Mouse (Mus musculus) liver, postnatal 0 days (tissue): ENCODE results near the gene Gp1ba. TPM values are rescaled to one million over a fixed set of nuclear protein-coding genes. Genes with fewer than 3 reads are reported as not detected.

Experiments used
- ATAC-seq: fragments of 200-750 bp; cut with Nextera tagmentation; 2 replicates; pipeline ENCODE4 v1.8.0; 2017; ENCODE audit warnings: mild to moderate bottlenecking, moderate library complexity
- DNase-seq: peaks from one replicate; pipeline ENCODE4 v3.0.0-alpha.2; 2016
- H3K27ac ChIP-seq: fragments of 300-500 bp; sonication (generic); 2 replicates; pipeline ENCODE4 v1.5.1; 2014; ENCODE audit warnings: antibody characterized with exemption, moderate library complexity, mild to moderate bottlenecking, low read depth
- H3K27me3 ChIP-seq: fragments of 300-500 bp; sonication (generic); 2 replicates; pipeline ENCODE4 v1.6.1; 2014; ENCODE audit warnings: low read length, control low read depth, mixed read lengths; ENCODE audit not compliant: insufficient read depth
- H3K36me3 ChIP-seq: fragments of 300-500 bp; sonication (generic); replicated peaks from 2 replicates; pipeline ENCODE4 v1.6.1; 2014; ENCODE audit warnings: mild to moderate bottlenecking, control low read depth, low read length, moderate library complexity, mixed read lengths; ENCODE audit not compliant: insufficient read depth
- H3K4me1 ChIP-seq: fragments of 300-500 bp; sonication (generic); 2 replicates; pipeline ENCODE4 v1.6.1; 2014; ENCODE audit warnings: antibody characterized with exemption, mild to moderate bottlenecking, control low read depth; ENCODE audit not compliant: insufficient read depth
- H3K4me2 ChIP-seq: fragments of 300-500 bp; sonication (generic); 2 replicates; pipeline ENCODE4 v1.6.1; 2014; ENCODE audit warnings: low read depth, mild to moderate bottlenecking, low read length, moderate library complexity, mixed read lengths
- H3K4me3 ChIP-seq: fragments of 300-500 bp; sonication (generic); 2 replicates; pipeline ENCODE4 v1.5.1; 2014; ENCODE audit warnings: low read depth, low read length
- H3K9ac ChIP-seq: fragments of 300-500 bp; sonication (generic); replicated peaks from 2 replicates; pipeline ENCODE4 v1.6.1; 2014; ENCODE audit warnings: mild to moderate bottlenecking, moderate library complexity
- H3K9me3 ChIP-seq: fragments of 300-500 bp; sonication (generic); 2 replicates; pipeline ENCODE4 v1.6.1; 2016; ENCODE audit warnings: mild to moderate bottlenecking, control low read depth, low read length, mixed read lengths
- CTCF ChIP-seq: sonication (generic); IDR thresholded peaks from 2 replicates; pipeline ENCODE4 v1.5.1; 2016; ENCODE audit warnings: antibody characterized with exemption, low read depth
- EP300 ChIP-seq: IDR thresholded peaks from 2 replicates; pipeline ENCODE4 v1.6.1; 2016; ENCODE audit warnings: antibody characterized with exemption, low read depth, mild to moderate bottlenecking
- WGBS: fragments of 180-500 bp; shearing (Covaris S2); extraction: QIAGEN DNeasy Blood & Tissue Kit; methylation state at CpG from one replicate; pipeline ENCODE4 v1.1.7; 2014; ENCODE audit not compliant: insufficient replicate concordance; 5-methylcytosine and 5-hydroxymethylcytosine counted together
- polyA plus RNA-seq: library from polyadenylated mRNA; unstranded; fragments of >200 nt; fragmentation: Nextera tagmentation; extraction: Ambion mirVana; gene quantifications from 2 replicates; pipeline ENCODE4 v1.2.1, GENCODE M21; 2015

Gene Gp1ba
- polyA plus RNA-seq, 1 experiment from 2014 or later: 4.1 TPM

- Histone ChIP-seq H3K9me3 (no peaks in the 10 kb centered on the region), H3K27ac (peak overlapping the region; percentile 80), H3K9ac (no peak overlapping the region; the same call in 1 of the 2 replicates), H3K27me3 (no peaks in the 10 kb centered on the region), H3K4me3 (no peak overlapping the region), H3K36me3 (no peaks in the 10 kb centered on the region; the same call in 1 of the 2 replicates), H3K4me2 (peak overlapping the region; percentile 55), H3K4me1 (peaks cover 23% of the 10 kb centered on the region)
- TF ChIP-seq EP300 (no peak), CTCF (no peak)
- WGBS: 69% methylated on average over 1 of the region's 1 CpGs
- DNase-seq (no peak), ATAC-seq (peak; percentile 11; the same call in 1 of the 2 replicates)
Observed at GRCm38 (mm10) chr11:70638293-70638692, 629 bp upstream of the Gp1ba start.

- Histone ChIP-seq H3K9ac (no peak overlapping the region), H3K27me3 (no peaks in the 10 kb centered on the region), H3K36me3 (peaks cover 12% of the 10 kb centered on the region), H3K9me3 (no peaks in the 10 kb centered on the region), H3K4me2 (no peak overlapping the region; the same call in 1 of the 2 replicates), H3K4me1 (peaks cover 23% of the 10 kb centered on the region), H3K27ac (no peak overlapping the region), H3K4me3 (no peak overlapping the region)
- TF ChIP-seq CTCF: no peak
- TF ChIP-seq EP300: no peak
- 74% methylated on average over 8 of the region's 8 CpGs for WGBS
- DNase-seq (no peak), ATAC-seq (no peak)
Observed at GRCm38 (mm10) chr11:70639976-70640375, 1.1 kb downstream of the Gp1ba start.

GRCm38 (mm10) chr11:70641241-70641640 lies 2.3 kb downstream of the Gp1ba start:
- ATAC-seq: no peak
- 68% methylated on average over 7 of the region's 7 CpGs for WGBS

GRCm38 (mm10) chr11:70643051-70643450 lies 4.1 kb downstream of the Gp1ba start:
- peaks cover 17% of the 10 kb centered on the region for H3K36me3 ChIP-seq
- no peak for TF ChIP-seq CTCF
- TF ChIP-seq EP300: no peak
- H3K4me3 ChIP-seq: no peak overlapping the region
- no peaks in the 10 kb centered on the region for H3K27me3 ChIP-seq
- no peak overlapping the region for H3K4me2 ChIP-seq
- ATAC-seq (no peak), DNase-seq (no peak)
- H3K4me1 ChIP-seq: peaks cover 35% of the 10 kb centered on the region
- H3K9me3 ChIP-seq: no peaks in the 10 kb centered on the region
- H3K9ac ChIP-seq: no peak overlapping the region
- WGBS: 86% methylated on average over 6 of the region's 6 CpGs
- no peak overlapping the region for H3K27ac ChIP-seq

More at GRCm38 (mm10) chr11:70641241-70641640, 2.3 kb downstream of the Gp1ba start:
- peaks cover 32% of the 10 kb centered on the region for H3K4me1 ChIP-seq
- no peaks in the 10 kb centered on the region for H3K27me3 ChIP-seq
- no peak for DNase-seq
- no peak overlapping the region for H3K4me3 ChIP-seq
- H3K9ac ChIP-seq: no peak overlapping the region
- H3K9me3 ChIP-seq: no peaks in the 10 kb centered on the region
- H3K27ac ChIP-seq: no peak overlapping the region
- H3K4me2 ChIP-seq: no peak overlapping the region
- peaks cover 17% of the 10 kb centered on the region for H3K36me3 ChIP-seq
- TF ChIP-seq EP300 (no peak), CTCF (no peak)

- H3K4me1 ChIP-seq: peaks cover 34% of the 10 kb centered on the region
- no peaks in the 10 kb centered on the region for H3K27me3 ChIP-seq
- H3K9ac ChIP-seq: no peak overlapping the region
- H3K27ac ChIP-seq: no peak overlapping the region
- H3K4me3 ChIP-seq: no peak overlapping the region
- DNase-seq: no peak
- H3K36me3 ChIP-seq: peaks cover 24% of the 10 kb centered on the region
- TF ChIP-seq EP300 (no peak), CTCF (no peak)
- H3K4me2 ChIP-seq: no peak overlapping the region
- 89% methylated on average over 8 of the region's 8 CpGs for WGBS
- no peaks in the 10 kb centered on the region for H3K9me3 ChIP-seq
- ATAC-seq: no peak
Observed at GRCm38 (mm10) chr11:70644564-70645103, 5.7 kb downstream of the Gp1ba start.

- Histone ChIP-seq H3K27ac (peak overlapping the region; percentile 93), H3K4me1 (peaks cover 38% of the 10 kb centered on the region), H3K36me3 (peaks cover 35% of the 10 kb centered on the region), H3K9ac (peak overlapping the region; percentile 86), H3K27me3 (no peaks in the 10 kb centered on the region), H3K4me3 (peak overlapping the region; percentile 74), H3K4me2 (peak overlapping the region; percentile 96), H3K9me3 (no peaks in the 10 kb centered on the region)
- TF ChIP-seq EP300: no peak
- TF ChIP-seq CTCF: no peak
- DNase-seq (no peak), ATAC-seq (no peak)
- 81% methylated on average over 12 of the region's 12 CpGs for WGBS
Observed at GRCm38 (mm10) chr11:70645461-70646258, 6.7 kb downstream of the Gp1ba start.
